Mouse (Mus musculus) forebrain, embryonic 14.5 days (tissue): ENCODE measurements at regions not wholly inside any gene's neighbourhood (a gene's known extent, or its start where the extent isn't known, plus 50 kb on each side); places are given as distances from the start of the nearest gene placed in this dataset.

Source experiments
- ATAC-seq: fragments of 200-750 bp; cut with Nextera tagmentation; 2 replicates; pipeline ENCODE4 v1.8.0; 2017; ENCODE audit warnings: mild to moderate bottlenecking, moderate library complexity
- DNase-seq: peaks from one replicate; pipeline ENCODE4 v3.0.0-alpha.2; 2015; ENCODE audit warnings: low spot score
- H3K27ac ChIP-seq: fragments of 300-500 bp; sonication (generic); 2 replicates; pipeline ENCODE4 v1.5.1; 2014; ENCODE audit warnings: low read depth, mild to moderate bottlenecking, control low read depth, low read length, moderate library complexity
- H3K27me3 ChIP-seq: fragments of 300-500 bp; sonication (generic); replicated peaks from 2 replicates; pipeline ENCODE4 v1.6.1; 2014; ENCODE audit warnings: low read length, control low read depth, mixed read lengths; ENCODE audit not compliant: control insufficient read depth, insufficient read depth
- H3K36me3 ChIP-seq: fragments of 300-500 bp; sonication (generic); 2 replicates; pipeline ENCODE4 v1.6.1; 2014; ENCODE audit warnings: low read length, control low read depth; ENCODE audit not compliant: control insufficient read depth, insufficient read depth
- H3K4me1 ChIP-seq: fragments of 300-500 bp; sonication (generic); 2 replicates; pipeline ENCODE4 v1.6.1; 2014; ENCODE audit warnings: antibody characterized with exemption, low read length, control low read depth; ENCODE audit not compliant: control insufficient read depth, insufficient read depth
- H3K4me2 ChIP-seq: fragments of 300-500 bp; sonication (generic); 2 replicates; pipeline ENCODE4 v1.6.1; 2014; ENCODE audit warnings: mild to moderate bottlenecking, control low read depth, low read length
- H3K4me3 ChIP-seq: fragments of 300-500 bp; sonication (generic); 2 replicates; pipeline ENCODE4 v1.5.1; 2014; ENCODE audit warnings: low read depth, low read length, control low read depth
- H3K9ac ChIP-seq: fragments of 300-500 bp; sonication (generic); 2 replicates; pipeline ENCODE4 v1.6.1; 2014; ENCODE audit warnings: mild to moderate bottlenecking, low read length, control low read depth, moderate library complexity
- H3K9me3 ChIP-seq: fragments of 300-500 bp; sonication (generic); replicated peaks from 2 replicates; pipeline ENCODE4 v1.6.1; 2016; ENCODE audit warnings: low read length, control low read depth, mixed read lengths; ENCODE audit not compliant: control insufficient read depth
- WGBS: fragments of 180-500 bp; shearing (Covaris S2); extraction: QIAGEN DNeasy Blood & Tissue Kit; methylation state at CpG from one replicate; pipeline ENCODE4 v1.1.7; 2014; 5-methylcytosine and 5-hydroxymethylcytosine counted together

GRCm38 (mm10) chr15:50172276-50172772 is 3712.4 kb upstream of the Gm7489 start:
- H3K36me3 ChIP-seq = no peaks in the 10 kb centered on the region
- H3K9me3 ChIP-seq = no peaks in the 10 kb centered on the region
- no peak overlapping the region for H3K27ac ChIP-seq
- no peaks in the 10 kb centered on the region for H3K4me1 ChIP-seq
- no peak overlapping the region for H3K9ac ChIP-seq
- H3K4me3 ChIP-seq = no peak overlapping the region
- DNase-seq (no peak), ATAC-seq (no peak)
- 87% methylated on average over 2 of the region's 2 CpGs for WGBS
- H3K4me2 ChIP-seq = no peak overlapping the region
- no peaks in the 10 kb centered on the region for H3K27me3 ChIP-seq

- H3K9ac ChIP-seq = no peak overlapping the region
- H3K9me3 ChIP-seq = no peaks in the 10 kb centered on the region
- no peak for DNase-seq
- WGBS = 90% methylated on average over 1 of the region's 1 CpGs
- no peak overlapping the region for H3K4me3 ChIP-seq
- H3K27ac ChIP-seq = no peak overlapping the region
- no peaks in the 10 kb centered on the region for H3K4me1 ChIP-seq
- H3K27me3 ChIP-seq = no peaks in the 10 kb centered on the region
- H3K4me2 ChIP-seq = no peak overlapping the region
- no peaks in the 10 kb centered on the region for H3K36me3 ChIP-seq
- ATAC-seq = no peak
These were observed 3701.5 kb upstream of the Gm7489 start for GRCm38 (mm10) chr15:50183185-50183584.
